Mouse (Mus musculus): ENCODE measurements at regions not wholly inside any gene's neighbourhood (a gene's known extent, or its start where the extent isn't known, plus 50 kb on each side); places are given as distances from the start of the nearest gene placed in this dataset.

GRCm38 (mm10) chr11:44103841-44104191, 202.8 kb upstream of the Adra1b start:
- H3K36me3 ChIP-seq (ENCODE audit: insufficient read depth, low read length): no peaks in the 10 kb centered on the region
- TF ChIP-seq EP300 (IDR thresholded peaks at IDR 0.05): no peak
- no peak for TF ChIP-seq CTCF (IDR thresholded peaks at IDR 0.05)
- H3K4me1 ChIP-seq (ENCODE audit: insufficient read depth, low read depth, low read length): no peaks in the 10 kb centered on the region
- no peak overlapping the region for H3K9ac ChIP-seq (replicated peaks; ENCODE audit: low read depth)
- no peak overlapping the region for H3K4me3 ChIP-seq (ENCODE audit: low read depth, low read length)
- DNase-seq (ENCODE audit: low spot score) (peak; percentile 6), ATAC-seq (no peak)
- H3K4me2 ChIP-seq (replicated peaks; ENCODE audit: low read depth, low read length): no peak overlapping the region
- no peaks in the 10 kb centered on the region for H3K27me3 ChIP-seq (replicated peaks; ENCODE audit: insufficient read depth, low read length)
- no peaks in the 10 kb centered on the region for H3K9me3 ChIP-seq (ENCODE audit: low read length)
- H3K27ac ChIP-seq (ENCODE audit: low read length): no peak overlapping the region

GRCm38 (mm10) chr11:44106231-44106630, 205.2 kb upstream of the Adra1b start:
- TF ChIP-seq CTCF (IDR thresholded peaks at IDR 0.05) (no peak), EP300 (IDR thresholded peaks at IDR 0.05) (no peak)
- Histone ChIP-seq H3K36me3 (ENCODE audit: insufficient read depth, low read length) (no peaks in the 10 kb centered on the region), H3K27ac (ENCODE audit: low read length) (no peak overlapping the region), H3K9me3 (ENCODE audit: low read length) (no peaks in the 10 kb centered on the region), H3K4me1 (ENCODE audit: insufficient read depth, low read depth, low read length) (no peaks in the 10 kb centered on the region), H3K4me2 (replicated peaks; ENCODE audit: low read depth, low read length) (no peak overlapping the region), H3K27me3 (replicated peaks; ENCODE audit: insufficient read depth, low read length) (no peaks in the 10 kb centered on the region), H3K4me3 (ENCODE audit: low read depth, low read length) (no peak overlapping the region), H3K9ac (replicated peaks; ENCODE audit: low read depth) (no peak overlapping the region)
- ATAC-seq (no peak), DNase-seq (ENCODE audit: low spot score) (no peak)
- WGBS: 95% methylated on average over 1 of the region's 1 CpGs

GRCm38 (mm10) chr11:44111525-44111924, 210.5 kb upstream of the Adra1b start:
- TF ChIP-seq CTCF (IDR thresholded peaks at IDR 0.05) (no peak), EP300 (IDR thresholded peaks at IDR 0.05) (no peak)
- Histone ChIP-seq H3K36me3 (ENCODE audit: insufficient read depth, low read length) (no peaks in the 10 kb centered on the region), H3K27ac (ENCODE audit: low read length) (no peak overlapping the region), H3K9me3 (ENCODE audit: low read length) (no peaks in the 10 kb centered on the region), H3K4me3 (ENCODE audit: low read depth, low read length) (no peak overlapping the region), H3K9ac (replicated peaks; ENCODE audit: low read depth) (no peak overlapping the region), H3K27me3 (replicated peaks; ENCODE audit: insufficient read depth, low read length) (no peaks in the 10 kb centered on the region), H3K4me1 (ENCODE audit: insufficient read depth, low read depth, low read length) (no peaks in the 10 kb centered on the region), H3K4me2 (replicated peaks; ENCODE audit: low read depth, low read length) (no peak overlapping the region)
- ATAC-seq: no peak
- WGBS: 72% methylated on average over 5 of the region's 5 CpGs
- no peak for DNase-seq (ENCODE audit: low spot score)

GRCm38 (mm10) chr11:44127088-44127487, 226.1 kb upstream of the Adra1b start:
- no peaks in the 10 kb centered on the region for H3K27me3 ChIP-seq (replicated peaks; ENCODE audit: insufficient read depth, low read length)
- H3K9ac ChIP-seq (replicated peaks; ENCODE audit: low read depth): no peak overlapping the region
- no peak overlapping the region for H3K27ac ChIP-seq (ENCODE audit: low read length)
- H3K9me3 ChIP-seq (ENCODE audit: low read length): no peaks in the 10 kb centered on the region
- H3K4me2 ChIP-seq (replicated peaks; ENCODE audit: low read depth, low read length): no peak overlapping the region
- peak; percentile 21; the same call in 1 of the 2 replicates for ATAC-seq
- H3K4me3 ChIP-seq (ENCODE audit: low read depth, low read length): no peak overlapping the region
- no peak for DNase-seq (ENCODE audit: low spot score)
- H3K4me1 ChIP-seq (ENCODE audit: insufficient read depth, low read depth, low read length): no peaks in the 10 kb centered on the region
- no peaks in the 10 kb centered on the region for H3K36me3 ChIP-seq (ENCODE audit: insufficient read depth, low read length)
- TF ChIP-seq EP300 (IDR thresholded peaks at IDR 0.05): no peak
- TF ChIP-seq CTCF (IDR thresholded peaks at IDR 0.05): no peak
- 51% methylated on average over 9 of the region's 9 CpGs for WGBS

- no peak overlapping the region for H3K9ac ChIP-seq (replicated peaks; ENCODE audit: low read depth)
- no peaks in the 10 kb centered on the region for H3K27me3 ChIP-seq (replicated peaks; ENCODE audit: insufficient read depth, low read length)
- no peak overlapping the region for H3K4me2 ChIP-seq (replicated peaks; ENCODE audit: low read depth, low read length)
- H3K4me3 ChIP-seq (ENCODE audit: low read depth, low read length): no peak overlapping the region
- no peaks in the 10 kb centered on the region for H3K4me1 ChIP-seq (ENCODE audit: insufficient read depth, low read depth, low read length)
- WGBS: 87% methylated on average over 6 of the region's 6 CpGs
- ATAC-seq (no peak), DNase-seq (ENCODE audit: low spot score) (no peak)
- TF ChIP-seq CTCF (IDR thresholded peaks at IDR 0.05): no peak
- no peaks in the 10 kb centered on the region for H3K36me3 ChIP-seq (ENCODE audit: insufficient read depth, low read length)
- no peak overlapping the region for H3K27ac ChIP-seq (ENCODE audit: low read length)
- H3K9me3 ChIP-seq (ENCODE audit: low read length): no peaks in the 10 kb centered on the region
Measured at GRCm38 (mm10) chr11:44128481-44128880, 227.5 kb upstream of the Adra1b start.

GRCm38 (mm10) chr11:44133244-44133643, 232.2 kb upstream of the Adra1b start:
- peak; percentile 57 for ATAC-seq

GRCm38 (mm10) chr11:44136024-44136423, 235.0 kb upstream of the Adra1b start:
- Histone ChIP-seq H3K9ac (replicated peaks; ENCODE audit: low read depth) (no peak overlapping the region), H3K9me3 (ENCODE audit: low read length) (no peaks in the 10 kb centered on the region), H3K4me2 (replicated peaks; ENCODE audit: low read depth, low read length) (no peak overlapping the region), H3K4me1 (ENCODE audit: insufficient read depth, low read depth, low read length) (no peaks in the 10 kb centered on the region), H3K36me3 (ENCODE audit: insufficient read depth, low read length) (no peaks in the 10 kb centered on the region), H3K27me3 (replicated peaks; ENCODE audit: insufficient read depth, low read length) (no peaks in the 10 kb centered on the region), H3K27ac (ENCODE audit: low read length) (no peak overlapping the region), H3K4me3 (ENCODE audit: low read depth, low read length) (no peak overlapping the region)
- 72% methylated on average over 3 of the region's 3 CpGs for WGBS
- ATAC-seq: no peak
- no peak for TF ChIP-seq EP300 (IDR thresholded peaks at IDR 0.05)
- TF ChIP-seq CTCF (IDR thresholded peaks at IDR 0.05): no peak
- DNase-seq (ENCODE audit: low spot score): no peak

More at GRCm38 (mm10) chr11:44133244-44133643, 232.2 kb upstream of the Adra1b start:
- Histone ChIP-seq H3K4me1 (ENCODE audit: insufficient read depth, low read depth, low read length) (no peaks in the 10 kb centered on the region), H3K4me2 (replicated peaks; ENCODE audit: low read depth, low read length) (no peak overlapping the region), H3K36me3 (ENCODE audit: insufficient read depth, low read length) (no peaks in the 10 kb centered on the region), H3K27ac (ENCODE audit: low read length) (no peak overlapping the region), H3K27me3 (replicated peaks; ENCODE audit: insufficient read depth, low read length) (no peaks in the 10 kb centered on the region), H3K9ac (replicated peaks; ENCODE audit: low read depth) (no peak overlapping the region), H3K9me3 (ENCODE audit: low read length) (no peaks in the 10 kb centered on the region), H3K4me3 (ENCODE audit: low read depth, low read length) (no peak overlapping the region)
- WGBS: 48% methylated on average over 7 of the region's 7 CpGs
- DNase-seq (ENCODE audit: low spot score): peak; percentile 75
- TF ChIP-seq CTCF (IDR thresholded peaks at IDR 0.05) (no peak), EP300 (IDR thresholded peaks at IDR 0.05) (no peak)

All from lung, postnatal 0 days (tissue).